Mouse (Mus musculus): ENCODE data around the gene Gm10638. TPM values are rescaled to one million over a fixed set of nuclear protein-coding genes. Genes with fewer than 3 reads are reported as not detected.

The Gm10638 gene
- total RNA-seq, 2 experiments from 2014 or later: 4.0 to 4.3 TPM

- peak in 1 of 2 experiments; percentile 39 for DNase-seq (ENCODE audit: extremely low spot score in 1 of 2, low spot score in 2 of 2)
- intact Hi-C loops (cut with DNase I): no loop called here
Observed at GRCm38 (mm10) chr8:86768499-86768898, 23.0 kb downstream of the Gm10638 start.

DNA sequence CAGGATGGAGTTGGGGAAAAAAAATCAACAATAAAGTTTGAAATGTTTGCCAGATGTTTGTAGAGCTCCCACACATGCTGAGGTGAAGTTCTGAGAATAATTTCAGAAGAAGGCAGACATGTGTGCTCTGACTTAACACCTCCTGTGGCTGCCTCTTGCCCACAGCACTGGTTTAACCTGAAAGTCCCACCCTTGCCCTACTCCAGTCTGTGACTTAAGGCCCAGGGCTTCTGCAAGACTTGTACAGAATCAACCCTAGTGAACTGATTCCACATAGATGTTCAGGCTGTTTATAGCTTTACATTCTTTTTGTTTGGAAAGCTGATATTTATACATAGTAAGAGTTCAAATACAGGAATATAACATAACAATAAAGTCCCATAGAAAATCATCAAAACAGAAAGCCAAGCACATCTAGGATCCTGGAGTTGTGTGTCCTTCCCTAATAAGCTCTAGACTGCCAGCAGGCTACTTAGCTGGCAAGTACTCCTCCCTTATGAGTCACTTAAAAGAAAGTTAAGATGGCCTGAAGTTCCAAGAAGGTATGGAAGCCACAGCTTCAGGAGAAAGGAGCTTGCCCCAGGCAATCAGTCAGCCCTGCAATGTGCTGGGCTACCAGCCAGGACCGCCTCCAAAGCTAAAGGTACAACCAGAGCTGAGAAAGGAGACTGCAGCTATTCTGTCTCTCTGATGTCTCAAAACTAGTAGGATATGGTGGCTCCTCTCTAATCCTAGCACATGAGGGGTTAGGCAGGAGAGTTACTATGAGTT is 24.6 kb downstream of the Gm10638 start:
- intact Hi-C loops (cut with DNase I): no loop called here
- no peak for DNase-seq (ENCODE audit: extremely low spot score in 1 of 2, low spot score in 2 of 2)

- intact Hi-C loops (cut with DNase I): no loop called here
- no peak for DNase-seq (ENCODE audit: extremely low spot score in 1 of 2, low spot score in 2 of 2)
Observed at GRCm38 (mm10) chr8:86779207-86779606, 33.7 kb downstream of the Gm10638 start.

- intact Hi-C loops (cut with DNase I): no loop called here
- no peak for DNase-seq (ENCODE audit: extremely low spot score in 1 of 2, low spot score in 2 of 2)
Observed at GRCm38 (mm10) chr8:86781094-86781493, 35.6 kb downstream of the Gm10638 start.

- DNase-seq (ENCODE audit: extremely low spot score in 1 of 2, low spot score in 2 of 2): peak in 1 of 2 experiments; percentile 35
- intact Hi-C loops (cut with DNase I): no loop called here
Observed at GRCm38 (mm10) chr8:86786498-86786897, 41.0 kb downstream of the Gm10638 start.

DNA sequence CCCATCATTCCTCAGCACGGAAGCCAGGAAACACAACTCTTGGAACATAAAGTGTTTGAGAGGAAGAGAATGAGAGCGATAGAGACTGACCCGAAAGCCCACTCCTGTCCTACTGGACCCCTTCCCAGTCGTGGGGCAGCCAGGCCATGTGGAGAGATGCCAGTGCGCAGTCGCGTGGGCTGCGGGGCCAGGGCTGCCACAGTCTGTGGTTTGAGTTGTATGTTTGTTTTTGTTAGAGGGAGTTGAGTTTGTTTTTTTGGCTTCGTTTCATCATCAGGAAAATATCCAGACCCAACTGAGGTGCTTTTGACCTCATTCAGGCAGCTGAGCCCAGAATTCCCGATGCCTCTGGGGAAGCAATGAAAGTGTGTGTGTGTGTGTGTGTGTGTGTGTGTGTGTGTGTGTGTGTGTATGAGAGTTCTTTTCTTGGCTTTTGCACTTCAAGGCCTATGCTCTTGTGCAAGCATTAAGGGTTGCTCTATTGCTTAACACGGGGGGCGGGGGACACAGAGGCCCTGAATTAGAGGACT is 42.5 kb downstream of the Gm10638 start:
- intact Hi-C loops (cut with DNase I): no loop called here
- DNase-seq (ENCODE audit: extremely low spot score in 1 of 2, low spot score in 2 of 2): peak in 1 of 2 experiments; percentile 65

- intact Hi-C loops (cut with DNase I): no loop called here
- DNase-seq (ENCODE audit: extremely low spot score in 1 of 2, low spot score in 2 of 2): no peak
Observed at GRCm38 (mm10) chr8:86789576-86789975, 44.1 kb downstream of the Gm10638 start.

DNA sequence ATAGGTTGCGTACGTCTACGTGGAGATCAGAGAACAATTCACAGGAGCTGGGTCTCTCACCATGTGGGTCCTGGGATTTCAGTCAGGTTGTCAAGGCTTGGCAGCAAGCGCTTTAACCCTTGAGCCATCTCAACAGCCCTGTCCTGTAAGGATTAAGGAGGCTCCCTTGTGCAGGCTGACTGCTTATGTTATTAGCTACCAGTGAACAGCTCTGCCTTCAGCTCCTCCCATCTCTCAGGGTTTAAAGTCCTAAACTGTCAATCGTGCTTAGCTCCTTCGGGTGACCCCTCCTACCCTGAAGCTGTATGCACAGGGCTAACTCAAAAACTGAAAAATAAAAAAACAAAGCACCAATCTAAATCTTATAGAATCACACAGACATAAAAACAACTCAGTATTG is 46.0 kb downstream of the Gm10638 start:
- DNase-seq (ENCODE audit: extremely low spot score in 1 of 2, low spot score in 2 of 2): no peak
- intact Hi-C loops (cut with DNase I): no loop called here

GRCm38 (mm10) chr8:86794716-86795115 is 49.2 kb downstream of the Gm10638 start:
- DNase-seq (ENCODE audit: extremely low spot score in 1 of 2, low spot score in 2 of 2): no peak
- intact Hi-C loops (cut with DNase I): no loop called here

Other genes with a start within 250 kb of the Gm10638 start
- under 1 TPM; 0.20 to 0.34 TPM for gene Abcc12, start 165.0 kb upstream of the Gm10638 start, total RNA-seq (2021)
- 10 to 100 TPM; 51.5 to 51.9 TPM for gene Lonp2, start 121.7 kb upstream of the Gm10638 start, total RNA-seq (2021)
- 10 to 100 TPM; 33.4 to 35.7 TPM for gene Siah1a, start 235 bp downstream of the Gm10638 start, total RNA-seq (2021)
- 10 to 100 TPM; 23.2 to 24.7 TPM for gene N4bp1, start 139.6 kb downstream of the Gm10638 start, total RNA-seq (2021)